ENCODE assay signal across 8 mouse cellular contexts in genomic region chr9:106453271-106454070, GRCm38 (mm10). TPM values are rescaled to one million over a fixed set of nuclear protein-coding genes. Genes with fewer than 3 reads are reported as not detected.
DNase-seq lines count a peak whose midpoint lies in the region; ATAC-seq and TF ChIP-seq lines count a peak whose summit lies in the region.

Gene Pcbp4, plus strand, starts transcription at chr9:106453291.

- under 1% methylated on average over 52 of the region's 74 CpGs for WGBS in cerebellum, adult 2 months
- 0% methylated on average over 36 of the region's 74 CpGs for WGBS in hindbrain, embryonic 14.5 days
- 1% methylated on average over 62 of the region's 74 CpGs for WGBS in small intestine, adult 2 months

- no peak for TF ChIP-seq POLR2A in cerebellum, adult 2 months (IDR thresholded peaks at IDR 0.05; ENCODE audit: borderline replicate concordance, insufficient read depth, low read length)
- no peak for TF ChIP-seq POLR2A in small intestine, adult 2 months (IDR thresholded peaks at IDR 0.05; ENCODE audit: low read depth, low read length)

- H3K4me3 ChIP-seq in cerebellum, adult 2 months (replicated peaks; ENCODE audit: insufficient read depth, low read depth, low read length), result peak within 1 kb of the TSS; percentile 94
- H3K4me3 ChIP-seq in gastrocnemius, adult 2 months, result peak within 1 kb of the TSS; percentile 79
- peak within 1 kb of the TSS; percentile 60 for H3K4me3 ChIP-seq in hindbrain, embryonic 14.5 days (replicated peaks; ENCODE audit: low read length)
- peak within 1 kb of the TSS; percentile 73 for H3K4me3 ChIP-seq in small intestine, adult 2 months (ENCODE audit: low read depth, low read length)

- no peaks in the 10 kb centered on the region for H3K9me3 ChIP-seq in hindbrain, embryonic 14.5 days (ENCODE audit: control insufficient read depth, low read length)

- H3K4me1 ChIP-seq in cerebellum, adult 2 months (ENCODE audit: control insufficient read depth, insufficient read depth, low read length), result peaks cover 56% of the 10 kb centered on the region
- peaks cover 44% of the 10 kb centered on the region for H3K4me1 ChIP-seq in hindbrain, embryonic 14.5 days (replicated peaks; ENCODE audit: control insufficient read depth, insufficient read depth, low read length)
- peaks cover 12% of the 10 kb centered on the region for H3K4me1 ChIP-seq in small intestine, adult 2 months (ENCODE audit: control insufficient read depth, insufficient read depth, insufficient read length, low read length)

- DNase-seq in right cerebral cortex, postnatal 25 days, result peak; percentile 60
- DNase-seq in right cerebral cortex, adult 18-20 months, result no peak
- peak; percentile 74 to 80 for DNase-seq in cerebellum, adult 2 months
- peak; percentile 80 for DNase-seq in gastrocnemius, adult 2 months
- peak; percentile 57 for DNase-seq in hindbrain, embryonic 14.5 days (ENCODE audit: low spot score)
- peak in 1 of 2 experiments; percentile 59 for DNase-seq in layer of hippocampus, postnatal 25 days (ENCODE audit: extremely low spot score in 1 of 2, low spot score in 1 of 2)
- DNase-seq in lung, postnatal 25 days (ENCODE audit: low spot score), result peak; percentile 57

- no peaks in the 10 kb centered on the region for H3K27me3 ChIP-seq in cerebellum, adult 2 months (ENCODE audit: control insufficient read depth, insufficient read depth, low read length)
- H3K27me3 ChIP-seq in hindbrain, embryonic 14.5 days (ENCODE audit: control insufficient read depth, insufficient read depth, low read length), result no peaks in the 10 kb centered on the region
- no peaks in the 10 kb centered on the region for H3K27me3 ChIP-seq in small intestine, adult 2 months (ENCODE audit: control insufficient read depth, insufficient read depth, low read length)

- H3K36me3 ChIP-seq in hindbrain, embryonic 14.5 days (replicated peaks; ENCODE audit: control insufficient read depth, insufficient read depth), result no peaks in the 10 kb centered on the region
- no peaks in the 10 kb centered on the region for H3K36me3 ChIP-seq in small intestine, adult 2 months (ENCODE audit: control insufficient read depth, insufficient read depth, low read length)

- ATAC-seq in hindbrain, embryonic 14.5 days (ENCODE audit: low FRiP score), result peak; percentile 65

- peak within 1 kb of the TSS; percentile 91 for H3K9ac ChIP-seq in hindbrain, embryonic 14.5 days

- intact Hi-C loops in gastrocnemius, adult 2 months (cut with DNase I), result no loop called here

- no peak for TF ChIP-seq CTCF in cerebellum, adult 2 months (IDR thresholded peaks at IDR 0.05; ENCODE audit: borderline replicate concordance, insufficient read depth, low read depth, low read length)
- no peak for TF ChIP-seq CTCF in gastrocnemius, adult 2 months (IDR thresholded peaks at IDR 0.05)
- no peak for TF ChIP-seq CTCF in small intestine, adult 2 months (IDR thresholded peaks at IDR 0.05; ENCODE audit: extremely low read depth, insufficient read length, insufficient replicate concordance, low read depth, low read length)

- H3K4me2 ChIP-seq in hindbrain, embryonic 14.5 days (replicated peaks), result peak within 1 kb of the TSS; percentile 96

- H3K27ac ChIP-seq in cerebellum, adult 2 months (ENCODE audit: insufficient read depth, low read length), result peak within 1 kb of the TSS; percentile 97
- peak within 1 kb of the TSS; percentile 92 for H3K27ac ChIP-seq in gastrocnemius, adult 2 months
- H3K27ac ChIP-seq in hindbrain, embryonic 14.5 days, result peak within 1 kb of the TSS; percentile 81
- peak within 1 kb of the TSS; percentile 24; the same call in 1 of the 2 replicates for H3K27ac ChIP-seq in small intestine, adult 2 months (ENCODE audit: insufficient read depth, low read depth, low read length)

RNA-seq across cellular contexts. Expression of gene Pcbp4, which starts in this region (rescaled TPM):
- polyA plus RNA-seq in cerebellum, adult 2 months (2012; rRNA removed), result 515 and 572 TPM in 2 replicates
- total RNA-seq in gastrocnemius, adult 2 months (2021), result 10 to 100 TPM; 63.8 to 69.0 TPM
- polyA plus RNA-seq in hindbrain, embryonic 14.5 days (2014; fragmentation: Nextera tagmentation; extraction: Ambion mirVana), result 183 and 186 TPM in 2 replicates
- 100 to 1,000 TPM; 178 to 202 TPM for total RNA-seq in layer of hippocampus, postnatal 25 days (2021)
- polyA plus RNA-seq in small intestine, adult 2 months (2012; rRNA removed), result 20.4 and 21.1 TPM in 2 replicates

Comparison
In these comparisons a context has a peak if more than half of its experiments do, and no peak if none do; other contexts are left out.
1. H3K27ac ChIP-seq: peak in every context shown above with its lines; median percentile 97 in cerebellum, adult 2 months; 92 in gastrocnemius, adult 2 months; 81 in hindbrain, embryonic 14.5 days; 24 in small intestine, adult 2 months.